Mouse (Mus musculus) left cerebral cortex, postnatal 36 days (tissue): ENCODE results near the gene Ppp5c. TPM values are rescaled to one million over a fixed set of nuclear protein-coding genes. Genes with fewer than 3 reads are reported as not detected.
A peak's percentile ranks its signal among the peaks of the same experiment; 100 is the strongest.

Experiments used
- DNase-seq, 2 experiments: peaks; one replicate each; pipeline ENCODE4 v3.0.0; 2021 to 2022; ENCODE audit warnings: low spot score in 2 of 2, mixed read lengths in 1 of 2
- intact Hi-C: fragments of 180-260 bp; cut with DNase I; formaldehyde crosslinking; loops from one replicate; pipeline ENCODE4 v1.15.1; 2025
- total RNA-seq, 2 experiments: library from RNA; stranded (reverse); gene quantifications; 2 replicates each; pipeline ENCODE4 v1.2.3; 2021

Gene Ppp5c
- total RNA-seq, 2 experiments from 2014 or later: 159 to 168 TPM

- no peak for DNase-seq
- intact Hi-C loops: no loop called here
These were observed 35.3 kb downstream of the Ppp5c start, which contains the start of gene Ccdc8 for GRCm38 (mm10) chr7:16992451-16992807. TSS of gene Ccdc8 (plus strand) at chr7:16992708.

- intact Hi-C loops: no loop called here
- DNase-seq: no peak
These were observed 35.9 kb downstream of the Ppp5c start for GRCm38 (mm10) chr7:16991681-16992450.

GRCm38 (mm10) chr7:16990006-16990744, 37.5 kb downstream of the Ppp5c start:
- intact Hi-C loops: no loop called here
- DNase-seq: no peak

GRCm38 (mm10) chr7:16988405-16988804, 39.3 kb downstream of the Ppp5c start:
- no peak for DNase-seq
- intact Hi-C loops: no loop called here

GRCm38 (mm10) chr7:16987541-16988149, 40.1 kb downstream of the Ppp5c start:
- no peak for DNase-seq
- intact Hi-C loops: no loop called here

- intact Hi-C loops: no loop called here
These were observed 44.7 kb downstream of the Ppp5c start, which contains the start of gene Gm42372 for GRCm38 (mm10) chr7:16982859-16983568. TSS of gene Gm42372 (plus strand) at chr7:16983086.

GRCm38 (mm10) chr7:16980348-16980747, 47.4 kb downstream of the Ppp5c start:
- intact Hi-C loops: no loop called here

More at GRCm38 (mm10) chr7:16982859-16983568, 44.7 kb downstream of the Ppp5c start, which contains the start of gene Gm42372:
- peak; percentile 87 to 88 for DNase-seq

GRCm38 (mm10) chr7:16978593-16978992, 49.1 kb downstream of the Ppp5c start:
- no peak for DNase-seq
- intact Hi-C loops: no loop called here

More at GRCm38 (mm10) chr7:16980348-16980747, 47.4 kb downstream of the Ppp5c start:
- peak; percentile 38 to 47 for DNase-seq

- no peak for DNase-seq
- intact Hi-C loops: no loop called here
These were observed 49.6 kb downstream of the Ppp5c start for GRCm38 (mm10) chr7:16978173-16978572.

GRCm38 (mm10) chr7:16976298-16976697, 51.4 kb downstream of the Ppp5c start:
- DNase-seq: no peak
- intact Hi-C loops: no loop called here

- DNase-seq: no peak
These were observed 53.7 kb downstream of the Ppp5c start for GRCm38 (mm10) chr7:16974018-16974417.

GRCm38 (mm10) chr7:16971160-16971559, 56.6 kb downstream of the Ppp5c start:
- DNase-seq: no peak
- intact Hi-C loops: no loop called here

More at GRCm38 (mm10) chr7:16974018-16974417, 53.7 kb downstream of the Ppp5c start:
- intact Hi-C loops: no loop called here

- no peak for DNase-seq
- intact Hi-C loops: no loop called here
These were observed 59.3 kb downstream of the Ppp5c start for GRCm38 (mm10) chr7:16968414-16968813.

GRCm38 (mm10) chr7:16961678-16962077, 66.0 kb downstream of the Ppp5c start:
- intact Hi-C loops: no loop called here
- DNase-seq: no peak

GRCm38 (mm10) chr7:16959539-16960187, 68.1 kb downstream of the Ppp5c start, which contains the start of gene Pnmal1:
TSS of gene Pnmal1 (plus strand) at chr7:16959679.
- intact Hi-C loops: no loop called here
- peak; percentile 92 for DNase-seq

GRCm38 (mm10) chr7:16956410-16957265, 71.1 kb downstream of the Ppp5c start:
- peak; percentile 56 to 68 for DNase-seq

GRCm38 (mm10) chr7:16955712-16956111, 72.0 kb downstream of the Ppp5c start:
- DNase-seq: no peak
- intact Hi-C loops: no loop called here

More at GRCm38 (mm10) chr7:16956410-16957265, 71.1 kb downstream of the Ppp5c start:
- intact Hi-C loops: no loop called here
